Mouse (Mus musculus) midbrain, embryonic 13.5 days (tissue): Measurements from ENCODE around the gene Eif4e3. TPM values are rescaled to one million over a fixed set of nuclear protein-coding genes. Genes with fewer than 3 reads are reported as not detected.

Experiments
- ATAC-seq: fragments of 200-750 bp; cut with Nextera tagmentation; 2 replicates; pipeline ENCODE4 v1.8.0; 2017; ENCODE audit warnings: mild to moderate bottlenecking, moderate TSS enrichment, moderate library complexity
- H3K27ac ChIP-seq: fragments of 300-500 bp; sonication (generic); 2 replicates; pipeline ENCODE4 v1.5.1; 2015; ENCODE audit warnings: inconsistent platforms, mild to moderate bottlenecking, moderate library complexity
- H3K27me3 ChIP-seq: fragments of 300-500 bp; sonication (generic); 2 replicates; pipeline ENCODE4 v1.6.1; 2015; ENCODE audit warnings: mild to moderate bottlenecking, inconsistent platforms
- H3K36me3 ChIP-seq: fragments of 300-500 bp; sonication (generic); 2 replicates; pipeline ENCODE4 v1.6.1; 2015; ENCODE audit warnings: mild to moderate bottlenecking, inconsistent platforms
- H3K4me1 ChIP-seq: fragments of 300-500 bp; sonication (generic); replicated peaks from 2 replicates; pipeline ENCODE4 v1.6.1; 2015; ENCODE audit warnings: inconsistent platforms
- H3K4me2 ChIP-seq: fragments of 300-500 bp; sonication (generic); replicated peaks from 2 replicates; pipeline ENCODE4 v1.6.1; 2015; ENCODE audit warnings: moderate library complexity, mild to moderate bottlenecking, inconsistent platforms
- H3K4me3 ChIP-seq: fragments of 300-500 bp; sonication (generic); replicated peaks from 2 replicates; pipeline ENCODE4 v1.5.1; 2015; ENCODE audit warnings: mild to moderate bottlenecking, inconsistent platforms
- H3K9ac ChIP-seq: fragments of 300-500 bp; sonication (generic); replicated peaks from 2 replicates; pipeline ENCODE4 v1.6.1; 2015; ENCODE audit warnings: mild to moderate bottlenecking, inconsistent platforms
- H3K9me3 ChIP-seq: fragments of 300-500 bp; sonication (generic); 2 replicates; pipeline ENCODE4 v1.6.1; 2016; ENCODE audit warnings: mild to moderate bottlenecking, inconsistent platforms
- WGBS: fragments of 180-500 bp; shearing (Covaris S2); methylation state at CpG from one replicate; pipeline ENCODE4 v1.1.7; 2015; 5-methylcytosine and 5-hydroxymethylcytosine counted together
- polyA plus RNA-seq: library from polyadenylated mRNA; unstranded; fragments of >200 nt; fragmentation: Nextera tagmentation; extraction: Ambion mirVana; gene quantifications from 2 replicates; pipeline ENCODE4 v1.2.1, GENCODE M21; 2015

Eif4e3 gene
- polyA plus RNA-seq, 1 experiment from 2014 or later, result 8.8 TPM

- ATAC-seq, result no peak
- H3K4me1 ChIP-seq, result peaks cover 19% of the 10 kb centered on the region
- WGBS, result 58% methylated on average over 9 of the region's 9 CpGs
- peaks cover 9% of the 10 kb centered on the region; the same call in 1 of the 2 replicates for H3K36me3 ChIP-seq
- no peaks in the 10 kb centered on the region for H3K9me3 ChIP-seq
- no peaks in the 10 kb centered on the region for H3K27me3 ChIP-seq
- peak overlapping the region; percentile 19; the same call in 1 of the 2 replicates for H3K27ac ChIP-seq
- H3K9ac ChIP-seq, result no peak overlapping the region
- H3K4me3 ChIP-seq, result no peak overlapping the region
- H3K4me2 ChIP-seq, result no peak overlapping the region
Measured at GRCm38 (mm10) chr6:99636121-99636520, 30.4 kb downstream of the Eif4e3 start.

GRCm38 (mm10) chr6:99632121-99632980 is 34.2 kb downstream of the Eif4e3 start:
- Histone ChIP-seq H3K4me2 (no peak overlapping the region), H3K4me1 (peaks cover 17% of the 10 kb centered on the region), H3K27ac (no peak overlapping the region), H3K36me3 (peaks cover 17% of the 10 kb centered on the region), H3K9ac (no peak overlapping the region), H3K4me3 (no peak overlapping the region), H3K27me3 (no peaks in the 10 kb centered on the region), H3K9me3 (no peaks in the 10 kb centered on the region)
- 89% methylated on average over 32 of the region's 32 CpGs for WGBS
- no peak for ATAC-seq

DNA sequence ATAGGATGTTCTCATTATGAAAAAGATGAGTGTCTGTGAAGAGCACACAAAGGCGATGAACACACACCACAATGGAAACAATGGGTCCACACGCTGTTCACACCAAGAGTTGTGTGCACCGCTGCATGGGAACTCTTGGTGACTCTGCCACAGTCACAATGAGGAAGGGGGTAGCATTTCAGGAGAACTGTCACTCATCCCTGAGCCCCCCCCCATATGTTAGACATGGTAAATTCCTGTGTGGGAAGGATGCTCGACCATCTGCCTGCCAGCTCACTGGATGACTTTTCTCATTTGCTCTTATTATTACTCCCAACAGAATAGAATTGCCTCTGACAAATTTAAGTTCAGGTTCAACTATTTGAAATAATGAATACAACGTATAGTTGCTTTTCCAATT is 34.9 kb downstream of the Eif4e3 start:
- H3K4me1 ChIP-seq, result peaks cover 9% of the 10 kb centered on the region
- H3K4me2 ChIP-seq, result no peak overlapping the region
- no peaks in the 10 kb centered on the region for H3K9me3 ChIP-seq
- peaks cover 17% of the 10 kb centered on the region for H3K36me3 ChIP-seq
- no peak overlapping the region for H3K27ac ChIP-seq
- no peak for ATAC-seq
- H3K4me3 ChIP-seq, result no peak overlapping the region
- H3K27me3 ChIP-seq, result no peaks in the 10 kb centered on the region
- WGBS, result 79% methylated on average over 5 of the region's 5 CpGs
- no peak overlapping the region for H3K9ac ChIP-seq

DNA sequence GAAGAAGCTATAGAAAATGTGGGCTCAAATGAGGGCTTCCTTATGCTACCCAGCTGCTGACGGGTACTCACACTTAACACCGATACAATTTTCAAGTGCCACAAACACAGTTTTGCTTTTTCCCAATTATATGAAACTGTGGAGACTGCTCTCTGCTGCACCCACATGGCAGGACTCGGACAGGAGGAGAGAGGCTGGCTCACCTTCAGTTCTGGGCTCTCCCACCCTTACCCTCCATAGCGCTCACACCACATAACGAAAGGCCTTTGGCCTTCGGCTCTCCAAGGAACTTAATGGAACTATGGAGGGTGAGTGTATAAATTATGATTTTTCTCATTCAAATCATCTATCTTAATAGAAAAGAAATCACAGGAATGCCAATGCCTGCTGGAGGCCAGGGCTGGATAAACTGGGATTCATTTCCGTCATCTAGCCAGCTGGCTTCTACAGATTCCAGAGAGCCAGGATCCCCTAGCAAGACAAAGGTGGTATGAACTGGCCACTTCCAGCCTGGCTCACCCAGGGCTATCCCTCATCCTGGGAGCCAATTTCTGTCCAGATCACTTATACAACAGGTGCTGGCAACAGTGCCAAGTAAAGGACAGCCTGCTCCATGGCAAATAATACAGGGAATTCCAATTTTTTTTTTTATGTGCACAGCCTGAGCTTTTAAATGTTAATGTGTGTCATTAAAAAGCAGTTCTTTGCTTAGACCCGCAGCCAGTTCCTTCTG is 36.7 kb downstream of the Eif4e3 start:
- no peak overlapping the region for H3K27ac ChIP-seq
- 76% methylated on average over 8 of the region's 8 CpGs for WGBS
- no peak for ATAC-seq
- peaks cover 17% of the 10 kb centered on the region for H3K36me3 ChIP-seq
- no peak overlapping the region for H3K9ac ChIP-seq
- H3K4me1 ChIP-seq, result peaks cover 11% of the 10 kb centered on the region
- H3K27me3 ChIP-seq, result no peaks in the 10 kb centered on the region
- no peak overlapping the region for H3K4me3 ChIP-seq
- no peaks in the 10 kb centered on the region for H3K9me3 ChIP-seq
- H3K4me2 ChIP-seq, result no peak overlapping the region

- Histone ChIP-seq H3K9me3 (no peaks in the 10 kb centered on the region), H3K27me3 (no peaks in the 10 kb centered on the region), H3K36me3 (peaks cover 14% of the 10 kb centered on the region), H3K4me2 (no peak overlapping the region), H3K4me3 (no peak overlapping the region), H3K9ac (no peak overlapping the region), H3K27ac (no peak overlapping the region), H3K4me1 (peaks cover 23% of the 10 kb centered on the region)
- WGBS, result 42% methylated on average over 2 of the region's 2 CpGs
- no peak for ATAC-seq
Measured at GRCm38 (mm10) chr6:99626347-99626746, 40.2 kb downstream of the Eif4e3 start.

- no peaks in the 10 kb centered on the region for H3K9me3 ChIP-seq
- H3K4me1 ChIP-seq, result peaks cover 23% of the 10 kb centered on the region
- no peaks in the 10 kb centered on the region for H3K27me3 ChIP-seq
- ATAC-seq, result no peak
- no peak overlapping the region for H3K27ac ChIP-seq
- 19% methylated on average over 7 of the region's 7 CpGs for whole genome bisulfite sequencing
- H3K4me2 ChIP-seq, result no peak overlapping the region
- peaks cover 14% of the 10 kb centered on the region for H3K36me3 ChIP-seq
- no peak overlapping the region for H3K4me3 ChIP-seq
- no peak overlapping the region for H3K9ac ChIP-seq
Measured at GRCm38 (mm10) chr6:99625803-99626202, 40.8 kb downstream of the Eif4e3 start.

GRCm38 (mm10) chr6:99625306-99625705 is 41.3 kb downstream of the Eif4e3 start:
- no peak overlapping the region for H3K4me2 ChIP-seq
- H3K9me3 ChIP-seq, result no peaks in the 10 kb centered on the region
- no peak overlapping the region for H3K4me3 ChIP-seq
- H3K36me3 ChIP-seq, result peaks cover 10% of the 10 kb centered on the region
- no peaks in the 10 kb centered on the region for H3K27me3 ChIP-seq
- no peak overlapping the region for H3K9ac ChIP-seq
- no peak for ATAC-seq
- peaks cover 23% of the 10 kb centered on the region for H3K4me1 ChIP-seq
- 31% methylated on average over 7 of the region's 7 CpGs for WGBS
- no peak overlapping the region for H3K27ac ChIP-seq

GRCm38 (mm10) chr6:99624542-99624941 is 42.0 kb downstream of the Eif4e3 start:
- 78% methylated on average over 3 of the region's 3 CpGs for WGBS
- H3K9ac ChIP-seq, result no peak overlapping the region
- H3K27me3 ChIP-seq, result 0 out of 2 replicates have a peak, but pooled peaks cover 4% of the 10 kb centered on the region
- H3K4me2 ChIP-seq, result no peak overlapping the region
- ATAC-seq, result no peak
- H3K4me1 ChIP-seq, result peaks cover 23% of the 10 kb centered on the region
- H3K4me3 ChIP-seq, result no peak overlapping the region
- H3K27ac ChIP-seq, result no peak overlapping the region
- H3K36me3 ChIP-seq, result peaks cover 10% of the 10 kb centered on the region
- H3K9me3 ChIP-seq, result no peaks in the 10 kb centered on the region

- peaks cover 23% of the 10 kb centered on the region for H3K4me1 ChIP-seq
- no peak overlapping the region for H3K27ac ChIP-seq
- ATAC-seq, result peak; percentile 67; the same call in 1 of the 2 replicates
- WGBS, result 9% methylated on average over 6 of the region's 6 CpGs
- no peak overlapping the region for H3K4me2 ChIP-seq
- H3K9me3 ChIP-seq, result no peaks in the 10 kb centered on the region
- H3K4me3 ChIP-seq, result no peak overlapping the region
- no peak overlapping the region for H3K9ac ChIP-seq
- peaks cover 5% of the 10 kb centered on the region for H3K36me3 ChIP-seq
- 0 out of 2 replicates have a peak, but pooled peaks cover 4% of the 10 kb centered on the region for H3K27me3 ChIP-seq
Measured at GRCm38 (mm10) chr6:99623641-99624040, 42.9 kb downstream of the Eif4e3 start.

- Histone ChIP-seq H3K36me3 (no peaks in the 10 kb centered on the region), H3K4me3 (no peak overlapping the region), H3K27ac (no peak overlapping the region), H3K9ac (no peak overlapping the region), H3K27me3 (peaks cover 21% of the 10 kb centered on the region; the same call in 1 of the 2 replicates), H3K4me2 (no peak overlapping the region), H3K4me1 (peaks cover 28% of the 10 kb centered on the region), H3K9me3 (no peaks in the 10 kb centered on the region)
- 73% methylated on average over 4 of the region's 4 CpGs for WGBS
- ATAC-seq, result no peak
Measured at GRCm38 (mm10) chr6:99621167-99621566, 45.4 kb downstream of the Eif4e3 start.

- WGBS, result 88% methylated on average over 7 of the region's 7 CpGs
- Histone ChIP-seq H3K27me3 (peaks cover 21% of the 10 kb centered on the region; the same call in 1 of the 2 replicates), H3K36me3 (no peaks in the 10 kb centered on the region), H3K9me3 (no peaks in the 10 kb centered on the region), H3K9ac (no peak overlapping the region), H3K4me1 (peaks cover 27% of the 10 kb centered on the region), H3K27ac (no peak overlapping the region), H3K4me3 (no peak overlapping the region), H3K4me2 (no peak overlapping the region)
- ATAC-seq, result no peak
Measured at GRCm38 (mm10) chr6:99620471-99620870, 46.1 kb downstream of the Eif4e3 start.

DNA sequence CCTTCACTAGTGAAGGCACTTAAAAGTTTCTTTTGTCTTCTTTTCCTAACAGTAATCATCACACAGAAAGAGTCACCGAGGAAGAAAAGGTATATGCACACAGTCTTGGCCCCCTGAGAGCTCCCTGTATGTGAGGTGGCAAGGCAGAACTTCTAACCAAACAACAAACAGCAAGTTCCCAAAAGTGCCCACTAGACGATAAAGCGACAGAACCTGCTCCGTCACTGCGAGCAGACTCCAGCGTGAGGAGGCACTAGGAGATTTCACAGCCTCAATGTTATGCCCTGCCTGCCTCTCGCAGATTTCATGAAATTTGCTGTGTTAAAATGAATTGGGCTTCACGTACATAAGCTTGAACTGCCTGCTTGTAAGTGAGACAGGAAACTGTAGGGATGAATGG is 46.6 kb downstream of the Eif4e3 start:
- Histone ChIP-seq H3K9me3 (no peaks in the 10 kb centered on the region), H3K27me3 (peaks cover 21% of the 10 kb centered on the region; the same call in 1 of the 2 replicates), H3K4me2 (no peak overlapping the region), H3K4me3 (no peak overlapping the region), H3K36me3 (no peaks in the 10 kb centered on the region), H3K9ac (no peak overlapping the region), H3K27ac (no peak overlapping the region), H3K4me1 (peaks cover 30% of the 10 kb centered on the region)
- ATAC-seq, result no peak
- 77% methylated on average over 8 of the region's 8 CpGs for WGBS
